Mouse (Mus musculus) ES-E14 (cell line): ENCODE measurements at regions not wholly inside any gene's neighbourhood (a gene's known extent, or its start where the extent isn't known, plus 50 kb on each side); places are given as distances from the start of the nearest gene placed in this dataset.
A peak's percentile ranks its signal among the peaks of the same experiment; 100 is the strongest.
"Not testable (repeated sequence)": the region's sequence is repeated elsewhere in the genome, so short reads cannot be mapped to it uniquely, and the experiment has no call there.

Experiments
- DNase-seq: peaks from one replicate; pipeline ENCODE4 v3.0.0-alpha.2; 2013; ENCODE audit warnings: low read depth, low spot score
- H3K27ac ChIP-seq: 2 replicates; pipeline ENCODE4 v1.5.1; 2012; ENCODE audit warnings: low read depth, mild to moderate bottlenecking, low read length, moderate library complexity, mixed read lengths; ENCODE audit not compliant: poor library complexity, insufficient read depth, severe bottlenecking
- H3K36me3 ChIP-seq: 2 replicates; pipeline ENCODE4 v1.6.1; 2012; ENCODE audit warnings: mild to moderate bottlenecking, low read length, moderate library complexity, mixed read lengths; ENCODE audit not compliant: control insufficient read depth, poor library complexity, insufficient read depth, severe bottlenecking
- H3K4me1 ChIP-seq, 2 experiments: fragments of 150-350 bp in 1 of 2; sonication (generic) in 1 of 2; 2 replicates each; pipeline ENCODE4 v1.6.1; 2012; ENCODE audit warnings: low read length in 2 of 2, mild to moderate bottlenecking in 1 of 2, mixed read lengths in 1 of 2; ENCODE audit not compliant: control insufficient read depth in 2 of 2, insufficient read depth in 2 of 2, poor library complexity in 1 of 2
- H3K4me3 ChIP-seq, 2 experiments: fragments of 150-350 bp in 1 of 2; sonication (generic) in 1 of 2; 2 replicates each; pipeline ENCODE4 v1.5.1; 2012; ENCODE audit warnings: low read length in 2 of 2, low read depth in 1 of 2, mild to moderate bottlenecking in 1 of 2, mixed read lengths in 1 of 2; ENCODE audit not compliant: insufficient read depth in 1 of 2, poor library complexity in 1 of 2, severe bottlenecking in 1 of 2
- H3K9ac ChIP-seq: 2 replicates; pipeline ENCODE4 v1.6.1; 2012; ENCODE audit warnings: low read depth, mild to moderate bottlenecking, low read length, mixed read lengths; ENCODE audit not compliant: poor library complexity, insufficient read depth, severe bottlenecking
- H3K9me3 ChIP-seq: fragments of 150-350 bp; sonication (generic); 2 replicates; pipeline ENCODE4 v1.6.1; 2012; ENCODE audit warnings: low read depth, mild to moderate bottlenecking, low read length; ENCODE audit not compliant: control insufficient read depth, insufficient read depth
- CHD2 ChIP-seq: IDR thresholded peaks from 2 replicates; pipeline ENCODE4 v1.6.1; 2014; ENCODE audit warnings: mild to moderate bottlenecking, low read depth, low read length, inconsistent platforms
- HCFC1 ChIP-seq: IDR thresholded peaks from 2 replicates; pipeline ENCODE4 v1.6.1; 2012; ENCODE audit warnings: low read length, inconsistent platforms, borderline replicate concordance; ENCODE audit not compliant: insufficient read depth
- MAFK ChIP-seq: IDR thresholded peaks from 2 replicates; pipeline ENCODE4 v1.6.1; 2014; ENCODE audit warnings: mild to moderate bottlenecking, low read depth, low read length, inconsistent platforms; ENCODE audit not compliant: insufficient read depth
- ZC3H11A ChIP-seq: IDR thresholded peaks from 2 replicates; pipeline ENCODE4 v1.6.1; 2012; ENCODE audit warnings: low read depth, mild to moderate bottlenecking, inconsistent platforms, low read length, borderline replicate concordance
- ZNF384 ChIP-seq: IDR thresholded peaks from 2 replicates; pipeline ENCODE4 v1.6.1; 2012; ENCODE audit warnings: low read depth, low read length, inconsistent platforms
- in situ Hi-C, 2 experiments: fragments of 600-800 bp; cut with MboI; formaldehyde crosslinking; loops; one replicate each; pipeline ENCODE4 v1.15.1; 2025; ENCODE audit warnings: low sequenced_read_pairs in 2 of 2, inconsistent platforms in 1 of 2; ENCODE audit not compliant: unreplicated experiment in 2 of 2

DNA sequence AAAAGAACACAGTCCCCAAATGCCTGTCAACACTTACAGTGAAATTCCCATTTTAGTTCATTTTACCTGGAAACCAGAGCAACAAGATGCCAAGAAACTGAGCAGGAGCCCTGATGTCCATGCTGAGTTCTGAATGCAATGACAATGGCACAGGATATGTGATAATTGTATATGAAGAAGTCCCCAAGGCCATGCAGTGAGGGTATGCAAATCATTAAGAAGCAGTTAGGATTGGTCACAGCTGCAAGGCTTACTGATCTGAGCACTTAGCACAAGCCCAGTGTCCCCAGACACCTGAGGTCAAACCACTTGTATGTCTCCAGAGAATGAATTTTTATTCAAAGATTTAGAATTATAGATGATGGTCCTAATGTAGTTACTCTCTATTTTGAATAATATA lies 419.0 kb upstream of the Tacstd2 start:
- H3K9me3 ChIP-seq, H3K27ac ChIP-seq, H3K9ac ChIP-seq, in situ Hi-C loops, DNase-seq, H3K36me3 ChIP-seq, H3K4me3 ChIP-seq, H3K4me1 ChIP-seq: not testable (repeated sequence)

DNA sequence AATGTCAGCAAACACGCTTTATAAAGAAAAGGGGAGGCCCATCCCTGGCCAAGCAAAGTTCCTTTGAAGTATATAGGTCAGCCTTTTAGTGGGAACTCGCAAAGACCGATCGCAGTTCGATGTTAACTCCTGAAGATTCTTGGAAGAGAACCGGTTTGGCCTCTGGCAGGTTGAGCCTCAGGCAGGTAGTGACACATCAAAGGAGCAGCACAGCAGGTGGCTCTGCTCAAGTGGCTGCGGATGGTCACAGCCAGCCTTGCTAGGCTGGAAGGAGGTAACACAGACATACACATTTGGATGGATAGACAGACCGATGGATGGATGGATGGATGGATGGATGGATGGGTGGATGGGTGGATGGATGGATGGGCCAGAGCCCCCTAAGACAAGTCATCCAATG lies 395.9 kb upstream of the Tacstd2 start:
- in situ Hi-C loops, H3K27ac ChIP-seq, H3K4me3 ChIP-seq, H3K9ac ChIP-seq, H3K4me1 ChIP-seq, H3K36me3 ChIP-seq, H3K9me3 ChIP-seq: not testable (repeated sequence)
- DNase-seq, result peak; percentile 34

DNA sequence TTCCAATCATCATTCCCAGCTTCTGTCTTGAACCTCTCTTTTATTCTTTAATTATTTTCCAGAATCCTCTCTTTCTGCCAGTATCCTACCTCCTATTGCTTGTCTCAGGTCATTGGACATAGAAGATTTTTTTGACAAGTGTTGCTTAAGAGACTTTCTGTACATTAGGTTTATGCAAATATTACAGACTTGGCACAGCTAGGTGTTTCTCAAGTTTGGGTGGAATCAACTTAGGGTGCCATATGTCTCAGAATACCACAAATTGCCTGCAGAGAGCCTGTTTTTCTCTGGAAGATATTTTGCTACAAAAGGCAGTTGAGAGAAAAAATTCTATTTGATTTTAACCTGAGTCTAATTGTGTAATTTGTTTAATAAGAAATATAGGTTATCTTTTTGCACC lies 386.9 kb upstream of the Tacstd2 start:
- Histone ChIP-seq H3K9me3 (no peaks in the 10 kb centered on the region), H3K36me3 (no peaks in the 10 kb centered on the region), H3K27ac (no peak overlapping the region), H3K4me3 (no peak overlapping the region), H3K4me1 (no peaks in the 10 kb centered on the region), H3K9ac (no peak overlapping the region)
- TF ChIP-seq ZNF384 (no peak), HCFC1 (no peak), ZC3H11A (no peak), CHD2 (no peak), MAFK (no peak)
- in situ Hi-C loops, result no loop called here
- no peak for DNase-seq

DNA sequence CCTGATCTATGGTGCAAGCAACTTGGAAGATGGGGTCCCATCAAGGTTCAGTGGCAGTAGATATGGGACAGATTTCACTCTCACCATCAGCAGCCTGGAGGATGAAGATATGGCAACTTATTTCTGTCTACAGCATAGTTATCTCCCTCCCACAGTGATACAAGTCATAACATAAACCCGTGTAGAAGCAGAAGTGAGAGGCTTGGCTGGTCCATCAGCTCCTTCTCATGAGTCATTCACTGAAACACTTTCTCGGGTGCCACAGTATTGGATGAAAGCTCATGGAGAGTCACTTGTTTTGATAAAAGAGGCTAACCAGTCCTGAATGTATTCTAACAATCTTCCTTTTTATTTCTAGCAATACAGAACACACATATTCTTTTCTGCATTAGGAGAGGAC lies 378.3 kb upstream of the Tacstd2 start:
- H3K9me3 ChIP-seq, result no peaks in the 10 kb centered on the region
- no peak overlapping the region for H3K9ac ChIP-seq
- no peak overlapping the region for H3K27ac ChIP-seq
- no peaks in the 10 kb centered on the region for H3K36me3 ChIP-seq
- no peak for DNase-seq
- no peak overlapping the region for H3K4me3 ChIP-seq
- in situ Hi-C loops, result no loop called here
- H3K4me1 ChIP-seq, result no peaks in the 10 kb centered on the region
- TF ChIP-seq MAFK, result no peak
- TF ChIP-seq ZNF384, result no peak
- no peak for TF ChIP-seq HCFC1
- no peak for TF ChIP-seq ZC3H11A
- TF ChIP-seq CHD2, result no peak

DNA sequence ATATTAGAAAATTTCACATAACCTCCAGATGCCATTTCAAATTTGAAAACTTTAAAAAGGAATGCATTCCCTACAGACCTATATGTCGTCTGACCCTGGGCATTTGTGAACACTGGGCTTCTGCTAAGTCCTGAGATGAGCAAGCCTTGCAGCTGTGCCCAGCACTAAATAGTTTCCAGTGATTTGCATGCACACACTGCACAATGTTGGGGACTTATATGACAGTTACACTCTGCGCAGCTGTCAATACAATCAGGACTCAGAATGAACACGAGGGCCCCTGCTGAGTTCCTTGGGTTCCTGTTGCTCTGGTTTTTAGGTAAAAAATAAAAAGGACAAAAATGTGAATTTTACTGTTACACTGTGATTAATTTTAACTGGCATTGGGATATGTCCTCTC lies 377.7 kb upstream of the Tacstd2 start:
- no peak for TF ChIP-seq HCFC1
- no peak for TF ChIP-seq CHD2
- Histone ChIP-seq H3K9ac (no peak overlapping the region), H3K4me1 (no peaks in the 10 kb centered on the region), H3K27ac (no peak overlapping the region), H3K36me3 (no peaks in the 10 kb centered on the region), H3K4me3 (no peak overlapping the region), H3K9me3 (no peaks in the 10 kb centered on the region)
- no peak for DNase-seq
- in situ Hi-C loops, result no loop called here
